7 mouse cellular contexts compared by ENCODE assay signal in genomic region chr10:81319741-81320549, GRCm38 (mm10). TPM values are rescaled to one million over a fixed set of nuclear protein-coding genes. Genes with fewer than 3 reads are reported as not detected.
DNase-seq lines count a peak whose midpoint lies in the region; ATAC-seq and TF ChIP-seq lines count a peak whose summit lies in the region.

No protein-coding gene starts in this region.

- DNase-seq in ovary, postnatal 36 days (ENCODE audit: low spot score) = peak; percentile 96
- DNase-seq in ovary, adult 18-20 months (ENCODE audit: low spot score) = no peak
- peak; percentile 97 to 98 for DNase-seq in adrenal gland, postnatal 36 days
- DNase-seq in hindlimb bud, embryonic 11.5 days (ENCODE audit: extremely low spot score, low read depth, low spot score) = peak; percentile 98
- DNase-seq in lung, postnatal 0 days (ENCODE audit: low spot score) = peak; percentile 52
- DNase-seq in stomach, postnatal 0 days (ENCODE audit: low spot score) = peak; percentile 98

- no peaks in the 10 kb centered on the region for H3K9me3 ChIP-seq in lung, postnatal 0 days (ENCODE audit: low read length)
- H3K9me3 ChIP-seq in stomach, postnatal 0 days (ENCODE audit: control insufficient read depth, low read length) = no peaks in the 10 kb centered on the region

- no peak for ATAC-seq in lung, postnatal 0 days
- ATAC-seq in stomach, postnatal 0 days (ENCODE audit: low FRiP score, low TSS enrichment) = no peak

- peak; percentile 52 for TF ChIP-seq POLR2A in embryonic fibroblast, embryonic 13.5 days (IDR thresholded peaks at IDR 0.05; ENCODE audit: low read depth, low read length)

- TF ChIP-seq CTCF in embryonic fibroblast, embryonic 13.5 days (IDR thresholded peaks at IDR 0.05; ENCODE audit: borderline replicate concordance, insufficient read depth, low read length) = no peak
- no peak for TF ChIP-seq CTCF in lung, postnatal 0 days (IDR thresholded peaks at IDR 0.05)
- no peak for TF ChIP-seq CTCF in stomach, postnatal 0 days (IDR thresholded peaks at IDR 0.05; ENCODE audit: low read depth)

- under 1% methylated on average over 38 of the region's 38 CpGs for WGBS in lung, postnatal 0 days
- under 1% methylated on average over 38 of the region's 38 CpGs for WGBS in stomach, postnatal 0 days

- H3K9ac ChIP-seq in lung, postnatal 0 days (replicated peaks; ENCODE audit: low read depth) = peak overlapping the region; percentile 23; the same call in 1 of the 2 replicates
- peak overlapping the region; percentile 24; the same call in 1 of the 2 replicates for H3K9ac ChIP-seq in stomach, postnatal 0 days (ENCODE audit: low read length)

- H3K27ac ChIP-seq in embryonic fibroblast, embryonic 13.5 days (ENCODE audit: insufficient read depth, low read length) = peak overlapping the region; percentile 77
- H3K27ac ChIP-seq in lung, postnatal 0 days (ENCODE audit: low read length) = peak overlapping the region; percentile 89
- peak overlapping the region; percentile 84 for H3K27ac ChIP-seq in stomach, postnatal 0 days (replicated peaks)

- TF ChIP-seq EP300 in lung, postnatal 0 days (IDR thresholded peaks at IDR 0.05) = peak; percentile 25; the same call in 1 of the 2 replicates
- TF ChIP-seq EP300 in stomach, postnatal 0 days (optimal IDR thresholded peaks at IDR 0.05) = no peak

- peak overlapping the region; percentile 67 for H3K4me2 ChIP-seq in lung, postnatal 0 days (replicated peaks; ENCODE audit: low read depth, low read length)
- H3K4me2 ChIP-seq in stomach, postnatal 0 days (replicated peaks; ENCODE audit: low read depth) = peak overlapping the region; percentile 51

- peak overlapping the region; percentile 72 for H3K4me3 ChIP-seq in embryonic fibroblast, embryonic 13.5 days (ENCODE audit: insufficient read depth, low read length)
- peak overlapping the region; percentile 96 for H3K4me3 ChIP-seq in lung, postnatal 0 days (ENCODE audit: low read depth, low read length)
- peak overlapping the region; percentile 27 for H3K4me3 ChIP-seq in stomach, postnatal 0 days (ENCODE audit: low read depth, low read length)

- H3K36me3 ChIP-seq in lung, postnatal 0 days (ENCODE audit: insufficient read depth, low read length) = peaks cover 22% of the 10 kb centered on the region
- peaks cover 24% of the 10 kb centered on the region for H3K36me3 ChIP-seq in stomach, postnatal 0 days (ENCODE audit: control insufficient read depth, insufficient read depth, low read length)

- peaks cover 3% of the 10 kb centered on the region; the same call in 1 of the 2 replicates for H3K4me1 ChIP-seq in embryonic fibroblast, embryonic 13.5 days (ENCODE audit: control insufficient read depth, insufficient read depth, low read length)
- H3K4me1 ChIP-seq in lung, postnatal 0 days (ENCODE audit: insufficient read depth, low read depth, low read length) = peaks cover 10% of the 10 kb centered on the region
- H3K4me1 ChIP-seq in stomach, postnatal 0 days (replicated peaks; ENCODE audit: control insufficient read depth, insufficient read depth) = peaks cover 13% of the 10 kb centered on the region; the same call in 1 of the 2 replicates

- no peaks in the 10 kb centered on the region for H3K27me3 ChIP-seq in lung, postnatal 0 days (replicated peaks; ENCODE audit: insufficient read depth, low read length)
- H3K27me3 ChIP-seq in stomach, postnatal 0 days (ENCODE audit: control insufficient read depth, insufficient read depth, low read length) = no peaks in the 10 kb centered on the region

RNA-seq across cellular contexts. Expression of gene Cactin, which starts 1.0 kb away (rescaled TPM):
- 10 to 100 TPM; 37.9 to 39.1 TPM for total RNA-seq in adrenal gland, postnatal 36 days (2021)
- 20.0 and 20.1 TPM in 2 replicates for polyA plus RNA-seq in embryonic fibroblast, embryonic 13.5 days (2011; ENCODE audit: insufficient read length, low read depth, missing spikeins)
- 20.3 and 23.0 TPM in 2 replicates for polyA plus RNA-seq in lung, postnatal 0 days (2015; fragmentation: Nextera tagmentation; extraction: Ambion mirVana)
- 16.2 and 16.6 TPM in 2 replicates for polyA plus RNA-seq in stomach, postnatal 0 days (2015; fragmentation: Nextera tagmentation; extraction: Ambion mirVana)

RNA-seq across cellular contexts. Expression of gene Tbxa2r, which starts 8.6 kb away (rescaled TPM):
- total RNA-seq in adrenal gland, postnatal 36 days (2021) = 10 to 100 TPM; 53.2 to 53.9 TPM
- 5.7 and 7.4 TPM in 2 replicates for polyA plus RNA-seq in embryonic fibroblast, embryonic 13.5 days (2011; ENCODE audit: insufficient read length, low read depth, missing spikeins)
- polyA plus RNA-seq in lung, postnatal 0 days (2015; fragmentation: Nextera tagmentation; extraction: Ambion mirVana) = 19.6 and 28.4 TPM in 2 replicates
- 19.7 and 20.2 TPM in 2 replicates for polyA plus RNA-seq in stomach, postnatal 0 days (2015; fragmentation: Nextera tagmentation; extraction: Ambion mirVana)

RNA-seq across cellular contexts. Expression of gene Gipc3, which starts 23.1 kb away (rescaled TPM):
- 1 to 10 TPM; 3.5 to 7.7 TPM for total RNA-seq in adrenal gland, postnatal 36 days (2021)
- polyA plus RNA-seq in embryonic fibroblast, embryonic 13.5 days (2011; ENCODE audit: insufficient read length, low read depth, missing spikeins) = 0.37 and 0.39 TPM in 2 replicates
- 0.33 and 0.55 TPM in 2 replicates for polyA plus RNA-seq in lung, postnatal 0 days (2015; fragmentation: Nextera tagmentation; extraction: Ambion mirVana)
- polyA plus RNA-seq in stomach, postnatal 0 days (2015; fragmentation: Nextera tagmentation; extraction: Ambion mirVana) = 0.06 and 0.10 TPM in 2 replicates

RNA-seq across cellular contexts. Expression of gene Pip5k1c, which starts 27.2 kb away (rescaled TPM):
- 10 to 100 TPM; 37.2 to 40.9 TPM for total RNA-seq in adrenal gland, postnatal 36 days (2021)
- 40.1 and 43.0 TPM in 2 replicates for polyA plus RNA-seq in embryonic fibroblast, embryonic 13.5 days (2011; ENCODE audit: insufficient read length, low read depth, missing spikeins)
- polyA plus RNA-seq in lung, postnatal 0 days (2015; fragmentation: Nextera tagmentation; extraction: Ambion mirVana) = 31.2 and 32.4 TPM in 2 replicates
- 19.1 and 21.1 TPM in 2 replicates for polyA plus RNA-seq in stomach, postnatal 0 days (2015; fragmentation: Nextera tagmentation; extraction: Ambion mirVana)

RNA-seq across cellular contexts. Expression of gene Tjp3, which starts 28.6 kb away (rescaled TPM):
- under 1 TPM; 0.23 to 0.26 TPM for total RNA-seq in adrenal gland, postnatal 36 days (2021)
- polyA plus RNA-seq in embryonic fibroblast, embryonic 13.5 days (2011; ENCODE audit: insufficient read length, low read depth, missing spikeins) = not detected in 2 replicates
- 24.1 and 30.8 TPM in 2 replicates for polyA plus RNA-seq in lung, postnatal 0 days (2015; fragmentation: Nextera tagmentation; extraction: Ambion mirVana)
- polyA plus RNA-seq in stomach, postnatal 0 days (2015; fragmentation: Nextera tagmentation; extraction: Ambion mirVana) = 42.5 and 46.0 TPM in 2 replicates

Comparison
In these comparisons a context has a peak if more than half of its experiments do, and no peak if none do; other contexts are left out.
1. H3K4me3 ChIP-seq: peak in every context shown above with its lines; median percentile 96 in lung, postnatal 0 days; 72 in embryonic fibroblast, embryonic 13.5 days; 27 in stomach, postnatal 0 days.